Mouse (Mus musculus): ENCODE data around the gene B3gat2. TPM values are rescaled to one million over a fixed set of nuclear protein-coding genes. Genes with fewer than 3 reads are reported as not detected.
A peak's percentile ranks its signal among the peaks of the same experiment; 100 is the strongest.

The B3gat2 gene
- polyA plus RNA-seq, 1 experiment from 2014 or later, result 0.26 TPM

- no peaks in the 10 kb centered on the region for H3K9me3 ChIP-seq (ENCODE audit: control insufficient read depth)
- 66% methylated on average over 2 of the region's 2 CpGs for WGBS
- no peak overlapping the region for H3K4me2 ChIP-seq (replicated peaks; ENCODE audit: low read depth)
- no peak for TF ChIP-seq CTCF (IDR thresholded peaks at IDR 0.05; ENCODE audit: low read depth)
- H3K9ac ChIP-seq (ENCODE audit: low read depth, low read length), result no peak overlapping the region
- ATAC-seq, result no peak
- H3K27ac ChIP-seq (ENCODE audit: low read depth, low read length), result no peak overlapping the region
- H3K36me3 ChIP-seq (ENCODE audit: control insufficient read depth, insufficient read depth), result peaks cover 6% of the 10 kb centered on the region
- no peaks in the 10 kb centered on the region for H3K27me3 ChIP-seq (replicated peaks; ENCODE audit: control insufficient read depth, insufficient read depth, low read length)
- H3K4me3 ChIP-seq (ENCODE audit: low read depth, low read length), result no peak overlapping the region
- H3K4me1 ChIP-seq (replicated peaks; ENCODE audit: control insufficient read depth, insufficient read depth, low read length), result no peaks in the 10 kb centered on the region
Observed at GRCm38 (mm10) chr1:23867350-23867862, 105.9 kb downstream of the B3gat2 start.

- no peaks in the 10 kb centered on the region for H3K27me3 ChIP-seq (replicated peaks; ENCODE audit: control insufficient read depth, insufficient read depth, low read length)
- H3K9me3 ChIP-seq (ENCODE audit: control insufficient read depth), result no peaks in the 10 kb centered on the region
- H3K4me1 ChIP-seq (replicated peaks; ENCODE audit: control insufficient read depth, insufficient read depth, low read length), result no peaks in the 10 kb centered on the region
- no peak overlapping the region for H3K4me2 ChIP-seq (replicated peaks; ENCODE audit: low read depth)
- peak; percentile 92 for ATAC-seq
- no peak overlapping the region for H3K9ac ChIP-seq (ENCODE audit: low read depth, low read length)
- no peak overlapping the region for H3K27ac ChIP-seq (ENCODE audit: low read depth, low read length)
- H3K4me3 ChIP-seq (ENCODE audit: low read depth, low read length), result no peak overlapping the region
- peaks cover 16% of the 10 kb centered on the region for H3K36me3 ChIP-seq (ENCODE audit: control insufficient read depth, insufficient read depth)
- TF ChIP-seq CTCF (IDR thresholded peaks at IDR 0.05; ENCODE audit: low read depth), result no peak
- 81% methylated on average over 1 of the region's 1 CpGs for WGBS
Observed at GRCm38 (mm10) chr1:23872194-23872593, 110.6 kb downstream of the B3gat2 start.

GRCm38 (mm10) chr1:23882681-23883080 is 121.1 kb downstream of the B3gat2 start:
- WGBS, result 91% methylated on average over 1 of the region's 1 CpGs
- no peak for TF ChIP-seq CTCF (IDR thresholded peaks at IDR 0.05; ENCODE audit: low read depth)
- Histone ChIP-seq H3K4me1 (replicated peaks; ENCODE audit: control insufficient read depth, insufficient read depth, low read length) (no peaks in the 10 kb centered on the region), H3K36me3 (ENCODE audit: control insufficient read depth, insufficient read depth) (no peaks in the 10 kb centered on the region), H3K9ac (ENCODE audit: low read depth, low read length) (no peak overlapping the region), H3K4me3 (ENCODE audit: low read depth, low read length) (no peak overlapping the region), H3K9me3 (ENCODE audit: control insufficient read depth) (no peaks in the 10 kb centered on the region), H3K27me3 (replicated peaks; ENCODE audit: control insufficient read depth, insufficient read depth, low read length) (no peaks in the 10 kb centered on the region), H3K27ac (ENCODE audit: low read depth, low read length) (no peak overlapping the region), H3K4me2 (replicated peaks; ENCODE audit: low read depth) (no peak overlapping the region)
- ATAC-seq, result no peak

- H3K4me1 ChIP-seq (replicated peaks; ENCODE audit: control insufficient read depth, insufficient read depth, low read length), result no peaks in the 10 kb centered on the region
- H3K36me3 ChIP-seq (ENCODE audit: control insufficient read depth, insufficient read depth), result no peaks in the 10 kb centered on the region
- H3K27me3 ChIP-seq (replicated peaks; ENCODE audit: control insufficient read depth, insufficient read depth, low read length), result no peaks in the 10 kb centered on the region
- no peak overlapping the region for H3K4me2 ChIP-seq (replicated peaks; ENCODE audit: low read depth)
- 79% methylated on average over 2 of the region's 2 CpGs for WGBS
- TF ChIP-seq CTCF (IDR thresholded peaks at IDR 0.05; ENCODE audit: low read depth), result no peak
- H3K27ac ChIP-seq (ENCODE audit: low read depth, low read length), result no peak overlapping the region
- no peak for ATAC-seq
- H3K4me3 ChIP-seq (ENCODE audit: low read depth, low read length), result no peak overlapping the region
- H3K9me3 ChIP-seq (ENCODE audit: control insufficient read depth), result no peaks in the 10 kb centered on the region
- H3K9ac ChIP-seq (ENCODE audit: low read depth, low read length), result no peak overlapping the region
Observed at GRCm38 (mm10) chr1:23884087-23884668, 122.6 kb downstream of the B3gat2 start.

GRCm38 (mm10) chr1:23884914-23885313 is 123.4 kb downstream of the B3gat2 start:
- Histone ChIP-seq H3K4me1 (replicated peaks; ENCODE audit: control insufficient read depth, insufficient read depth, low read length) (no peaks in the 10 kb centered on the region), H3K4me3 (ENCODE audit: low read depth, low read length) (no peak overlapping the region), H3K36me3 (ENCODE audit: control insufficient read depth, insufficient read depth) (no peaks in the 10 kb centered on the region), H3K9me3 (ENCODE audit: control insufficient read depth) (no peaks in the 10 kb centered on the region), H3K27me3 (replicated peaks; ENCODE audit: control insufficient read depth, insufficient read depth, low read length) (no peaks in the 10 kb centered on the region), H3K9ac (ENCODE audit: low read depth, low read length) (no peak overlapping the region), H3K4me2 (replicated peaks; ENCODE audit: low read depth) (no peak overlapping the region), H3K27ac (ENCODE audit: low read depth, low read length) (no peak overlapping the region)
- no peak for ATAC-seq
- TF ChIP-seq CTCF (IDR thresholded peaks at IDR 0.05; ENCODE audit: low read depth), result no peak
- 96% methylated on average over 7 of the region's 7 CpGs for WGBS

GRCm38 (mm10) chr1:23892072-23892471 is 130.5 kb downstream of the B3gat2 start:
- Histone ChIP-seq H3K4me1 (replicated peaks; ENCODE audit: control insufficient read depth, insufficient read depth, low read length) (no peaks in the 10 kb centered on the region), H3K4me2 (replicated peaks; ENCODE audit: low read depth) (no peak overlapping the region), H3K27ac (ENCODE audit: low read depth, low read length) (no peak overlapping the region), H3K36me3 (ENCODE audit: control insufficient read depth, insufficient read depth) (no peaks in the 10 kb centered on the region), H3K9me3 (ENCODE audit: control insufficient read depth) (no peaks in the 10 kb centered on the region), H3K27me3 (replicated peaks; ENCODE audit: control insufficient read depth, insufficient read depth, low read length) (no peaks in the 10 kb centered on the region), H3K9ac (ENCODE audit: low read depth, low read length) (no peak overlapping the region), H3K4me3 (ENCODE audit: low read depth, low read length) (no peak overlapping the region)
- no peak for TF ChIP-seq CTCF (IDR thresholded peaks at IDR 0.05; ENCODE audit: low read depth)
- WGBS, result 53% methylated on average over 1 of the region's 1 CpGs
- ATAC-seq, result no peak

Other genes with a start within 250 kb of the B3gat2 start
- gene Smap1, start 160.6 kb downstream of the B3gat2 start, polyA plus RNA-seq (2015; fragmentation: Nextera tagmentation; extraction: Ambion mirVana), result 54.7 and 62.6 TPM in 2 replicates
- 72.6 and 76.2 TPM in 2 replicates for gene Sdhaf4, start 243.9 kb downstream of the B3gat2 start, polyA plus RNA-seq (2015; fragmentation: Nextera tagmentation; extraction: Ambion mirVana)